11 mouse cellular contexts compared by ENCODE assay signal in genomic region chr2:45850018-45850605, GRCm38 (mm10).
"Had no signal": no experiment of that assay in that cellular context is flagged by ENCODE, and none has a peak within 500 bp of the region (broad histone marks: within the 10 kb centered on the region; RNA-seq: fewer than 3 reads in every experiment).

No protein-coding gene starts in this region.

- ATAC-seq: midbrain, embryonic 13.5 days had no signal

- DNase-seq: kidney, postnatal 10 days; kidney, postnatal 4 days; lung, embryonic 14.5 days; lung, postnatal 10 days; lung, postnatal 4 days had no signal

- H3K9ac ChIP-seq: lung, embryonic 14.5 days; midbrain, embryonic 13.5 days had no signal

- H3K4me3 ChIP-seq: layer of hippocampus, adult 2 months; limb, embryonic 10.5 days; megakaryocyte, embryonic 14.5 days; midbrain, embryonic 13.5 days had no signal

- H3K36me3 ChIP-seq: limb, embryonic 10.5 days; midbrain, embryonic 13.5 days had no signal

- H3K4me1 ChIP-seq: limb, embryonic 10.5 days; megakaryocyte, embryonic 14.5 days; midbrain, embryonic 13.5 days had no signal

- H3K9me3 ChIP-seq: limb, embryonic 10.5 days; megakaryocyte, embryonic 14.5 days; midbrain, embryonic 13.5 days had no signal

- H3K27me3 ChIP-seq: megakaryocyte, embryonic 14.5 days; midbrain, embryonic 13.5 days had no signal

- H3K27ac ChIP-seq: layer of hippocampus, adult 2 months; limb, embryonic 10.5 days; midbrain, embryonic 13.5 days; stomach, postnatal 0 days had no signal

- H3K4me2 ChIP-seq: liver, embryonic 11.5 days; lung, embryonic 14.5 days; midbrain, embryonic 13.5 days had no signal
